Mouse (Mus musculus) heart, adult 2 months (tissue): ENCODE results near the gene Camsap2. TPM values are rescaled to one million over a fixed set of nuclear protein-coding genes. Genes with fewer than 3 reads are reported as not detected.
A peak's percentile ranks its signal among the peaks of the same experiment; 100 is the strongest.

Source experiments
- DNase-seq, 2 experiments: peaks; one replicate each; pipeline ENCODE4 v3.0.0; 2021
- H3K27ac ChIP-seq: fragments of 200-600 bp; 2 replicates; pipeline ENCODE4 v1.8.1; 2022
- H3K27me3 ChIP-seq: fragments of 200-500 bp; 2 replicates; pipeline ENCODE4 v1.6.1; 2012; ENCODE audit warnings: mild to moderate bottlenecking, low read length, inconsistent platforms, mixed read lengths; ENCODE audit not compliant: control insufficient read depth, insufficient read depth
- H3K36me3 ChIP-seq: fragments of 200-500 bp; 2 replicates; pipeline ENCODE4 v1.6.1; 2012; ENCODE audit warnings: low read length, inconsistent platforms; ENCODE audit not compliant: control insufficient read depth, insufficient read depth
- H3K4me1 ChIP-seq: fragments of 200-500 bp; 2 replicates; pipeline ENCODE4 v1.6.1; 2011; ENCODE audit warnings: low read length; ENCODE audit not compliant: control insufficient read depth, insufficient read depth
- H3K4me3 ChIP-seq: fragments of 200-600 bp; 2 replicates; pipeline ENCODE4 v1.8.1; 2022
- H3K79me2 ChIP-seq: fragments of 200-500 bp; replicated peaks from 2 replicates; pipeline ENCODE4 v1.6.1; 2012; ENCODE audit warnings: mild to moderate bottlenecking, inconsistent platforms, low read length, moderate library complexity, mixed read lengths; ENCODE audit not compliant: control insufficient read depth, insufficient read depth
- H3K9ac ChIP-seq: fragments of 200-500 bp; 2 replicates; pipeline ENCODE4 v1.6.1; 2012; ENCODE audit warnings: low read depth, mild to moderate bottlenecking, control low read depth, inconsistent platforms, low read length, mixed read lengths
- CTCF ChIP-seq: fragments of 200-600 bp; IDR thresholded peaks from 2 replicates; pipeline ENCODE4 v1.8.1; 2022; ENCODE audit warnings: antibody characterized with exemption, mild to moderate bottlenecking, moderate library complexity
- EP300 ChIP-seq: fragments of 200-500 bp; IDR thresholded peaks from 2 replicates; pipeline ENCODE4 v1.6.1; 2011; ENCODE audit warnings: low read depth, low read length, control low read depth; ENCODE audit not compliant: insufficient read depth
- POLR2A ChIP-seq: fragments of 200-500 bp; IDR thresholded peaks from 2 replicates; pipeline ENCODE4 v1.6.1; 2011; ENCODE audit warnings: mild to moderate bottlenecking, low read depth, low read length, control low read depth; ENCODE audit not compliant: insufficient read depth
- WGBS: fragments of 180-500 bp; shearing (Covaris S2); methylation state at CpG from one replicate; pipeline ENCODE4 v1.1.7; 2018; 5-methylcytosine and 5-hydroxymethylcytosine counted together
- intact Hi-C: fragments of 180-260 bp; cut with DNase I; formaldehyde crosslinking; loops from one replicate; pipeline ENCODE4 v1.15.1; 2025
- polyA plus RNA-seq: library from polyadenylated mRNA; depleted of rRNA; stranded (reverse); fragments of >200 nt; gene quantifications from 2 replicates; pipeline ENCODE4 v1.2.3, GENCODE M21; 2012
- total RNA-seq, 2 experiments: library from RNA; stranded (reverse); gene quantifications; 2 replicates each; pipeline ENCODE4 v1.2.3; 2021

Camsap2 gene
- total and polyA plus RNA-seq, 3 experiments = 4.3 to 21.3 (median 21.2) TPM

DNA sequence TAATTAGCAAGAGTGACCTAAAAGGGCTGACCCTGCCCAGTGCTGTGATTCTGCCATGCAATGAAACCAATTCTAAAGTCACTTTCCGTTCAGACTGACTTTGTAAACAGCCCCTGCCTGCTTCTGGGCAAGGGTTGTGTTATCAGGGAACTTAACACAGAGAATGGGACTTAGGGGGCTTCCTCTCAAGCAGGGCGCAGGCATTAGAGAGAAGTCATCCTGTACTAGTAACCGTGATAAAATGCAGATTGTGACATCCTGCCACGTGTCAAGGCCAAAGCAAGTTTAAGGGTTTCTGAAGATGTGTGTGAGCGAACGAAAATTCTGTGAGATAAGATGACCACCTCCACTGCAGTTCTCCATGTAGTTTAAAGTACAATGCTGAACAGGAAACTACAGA is 79.8 kb downstream of the Camsap2 start:
- DNase-seq = no peak
- no peak for TF ChIP-seq POLR2A
- WGBS = 30% methylated on average over 6 of the region's 6 CpGs
- intact Hi-C loops = no loop called here
- Histone ChIP-seq H3K36me3 (no peaks in the 10 kb centered on the region), H3K4me3 (no peak overlapping the region), H3K79me2 (no peaks in the 10 kb centered on the region), H3K27ac (no peak overlapping the region), H3K4me1 (no peaks in the 10 kb centered on the region), H3K9ac (no peak overlapping the region), H3K27me3 (no peaks in the 10 kb centered on the region)

DNA sequence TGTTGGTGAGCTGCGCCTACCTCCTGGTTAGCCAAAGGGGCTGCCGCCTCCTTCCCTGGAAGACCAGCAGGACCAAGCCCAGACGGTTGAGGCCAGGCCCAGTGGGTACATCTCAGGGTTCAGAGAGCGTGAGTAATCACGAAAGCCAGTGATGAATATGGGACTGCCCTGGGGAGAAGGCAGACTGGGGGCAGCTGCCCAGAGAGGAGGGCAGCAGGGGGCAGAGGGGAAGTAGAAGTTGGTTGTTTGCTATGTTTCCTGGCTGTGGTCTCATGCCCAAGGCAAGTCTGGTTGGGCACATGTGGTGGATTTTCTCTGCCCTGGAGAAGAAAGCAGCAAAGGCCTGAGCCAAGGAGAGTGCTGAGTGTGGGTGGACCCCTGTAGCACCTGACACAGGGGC is 82.5 kb downstream of the Camsap2 start:
- Histone ChIP-seq H3K27me3 (peaks cover 11% of the 10 kb centered on the region), H3K4me3 (no peak overlapping the region), H3K79me2 (no peaks in the 10 kb centered on the region), H3K27ac (no peak overlapping the region), H3K4me1 (peaks cover 2% of the 10 kb centered on the region; the same call in 1 of the 2 replicates), H3K36me3 (no peaks in the 10 kb centered on the region), H3K9ac (no peak overlapping the region)
- 85% methylated on average over 5 of the region's 5 CpGs for WGBS
- no peak for TF ChIP-seq EP300
- no peak for TF ChIP-seq POLR2A
- no peak for TF ChIP-seq CTCF
- DNase-seq = no peak
- intact Hi-C loops = no loop called here

DNA sequence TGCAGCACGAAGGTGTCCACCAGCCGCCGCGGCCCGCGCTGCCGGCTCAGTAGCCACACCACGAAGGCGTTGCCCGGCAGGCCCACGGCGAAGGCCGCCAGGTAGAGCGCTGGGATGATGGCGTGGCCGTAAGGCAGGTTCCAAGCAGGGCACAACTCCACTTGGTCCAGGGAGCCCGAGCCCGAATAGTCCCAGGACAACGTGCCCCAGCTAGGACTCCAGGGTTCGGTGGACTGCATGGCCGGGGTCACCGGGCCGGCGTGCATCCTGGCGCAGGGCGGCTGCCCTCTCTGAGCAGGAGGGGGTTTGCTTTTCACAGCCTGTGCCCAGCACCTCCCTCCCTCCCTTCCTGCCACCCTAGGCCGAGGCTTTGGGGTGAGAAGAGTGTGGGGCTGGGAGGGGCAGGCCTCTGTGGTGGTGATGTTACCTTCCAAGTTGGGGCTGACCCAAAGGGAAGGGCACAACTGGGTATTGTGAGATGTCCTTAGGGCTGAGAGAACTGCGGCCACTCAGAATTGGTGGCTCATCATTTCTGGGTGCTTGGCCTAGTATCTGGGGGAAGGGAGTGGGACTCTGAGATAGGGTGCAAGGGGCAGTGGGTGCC is 85.2 kb downstream of the Camsap2 start, which contains the start of gene Gpr25:
Gene Gpr25, minus strand, starts transcription at position 239 of the 604 bp plus-strand sequence.
- WGBS = 9% methylated on average over 28 of the region's 28 CpGs
- Histone ChIP-seq H3K4me1 (peaks cover 2% of the 10 kb centered on the region; the same call in 1 of the 2 replicates), H3K9ac (peak within 1 kb of the TSS; percentile 49), H3K27me3 (peaks cover 11% of the 10 kb centered on the region), H3K36me3 (no peaks in the 10 kb centered on the region), H3K4me3 (peak within 1 kb of the TSS; percentile 42), H3K79me2 (no peaks in the 10 kb centered on the region), H3K27ac (no peak within 1 kb of the TSS)
- intact Hi-C loops = no loop called here
- TF ChIP-seq CTCF (no peak), POLR2A (no peak), EP300 (no peak)
- DNase-seq = no peak

DNA sequence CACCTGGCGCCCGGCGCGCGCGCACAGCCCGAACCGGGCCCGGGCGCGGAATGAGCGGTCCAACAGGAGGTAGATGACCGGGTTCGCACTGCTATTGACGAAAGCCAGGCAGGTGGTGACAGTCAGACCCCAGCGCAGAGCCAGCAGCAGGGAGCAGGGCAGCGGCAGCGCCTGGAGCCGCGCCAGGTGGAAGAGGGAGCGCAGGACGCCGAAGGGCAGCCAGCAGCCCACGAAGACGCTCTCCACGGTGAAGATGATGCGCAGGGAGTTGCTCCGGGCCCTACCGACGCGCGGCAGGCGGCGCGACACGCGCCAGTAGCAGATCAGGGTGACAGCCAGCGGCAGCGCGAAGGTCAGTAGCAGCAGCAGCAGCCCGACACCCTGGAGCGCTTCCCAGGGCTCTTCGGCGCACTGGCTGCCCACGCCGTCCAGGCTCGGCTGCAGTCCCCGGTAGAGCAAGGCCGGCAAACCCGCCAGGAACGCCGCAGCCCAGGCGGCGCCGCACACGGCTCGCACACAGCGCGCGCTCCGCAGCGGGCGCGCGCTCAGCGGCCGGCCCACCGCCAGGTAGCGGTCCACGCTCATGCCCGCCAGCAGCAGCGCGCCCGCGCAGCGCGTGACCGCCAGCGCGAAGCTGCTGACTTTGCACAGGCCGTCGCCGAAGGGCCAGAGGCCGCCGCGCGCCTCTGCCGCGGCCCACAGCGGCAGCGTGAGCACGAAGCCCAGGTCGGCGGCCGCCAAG is 85.8 kb downstream of the Camsap2 start:
- intact Hi-C loops = no loop called here
- TF ChIP-seq POLR2A (no peak), EP300 (no peak), CTCF (no peak)
- peak overlapping the region; percentile 42 for H3K4me3 ChIP-seq
- H3K9ac ChIP-seq = peak overlapping the region; percentile 49
- no peaks in the 10 kb centered on the region for H3K79me2 ChIP-seq
- under 1% methylated on average over 94 of the region's 95 CpGs for WGBS
- H3K4me1 ChIP-seq = peaks cover 2% of the 10 kb centered on the region; the same call in 1 of the 2 replicates
- H3K36me3 ChIP-seq = no peaks in the 10 kb centered on the region
- no peak overlapping the region for H3K27ac ChIP-seq
- DNase-seq = peak; percentile 53 to 69
- peaks cover 11% of the 10 kb centered on the region for H3K27me3 ChIP-seq

DNA sequence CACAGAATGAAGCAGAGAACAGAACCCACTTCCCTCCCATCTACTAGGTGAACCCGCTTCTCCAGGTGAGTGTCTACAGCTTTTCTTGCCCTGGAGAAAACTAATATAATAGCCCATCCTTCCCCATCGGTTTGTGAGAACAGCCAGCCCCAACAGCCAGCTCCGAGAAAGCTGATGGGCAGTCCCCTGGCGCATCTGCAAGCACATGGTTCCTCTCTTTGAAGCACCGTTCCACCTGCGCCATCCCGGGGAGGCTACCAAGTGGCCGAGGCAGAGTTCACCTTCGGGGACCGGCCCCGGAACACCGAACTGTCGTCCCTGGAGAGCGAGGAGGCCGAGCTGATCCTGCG is 86.4 kb downstream of the Camsap2 start:
- Histone ChIP-seq H3K27ac (no peak overlapping the region), H3K79me2 (no peaks in the 10 kb centered on the region), H3K4me1 (peaks cover 2% of the 10 kb centered on the region; the same call in 1 of the 2 replicates), H3K4me3 (no peak overlapping the region), H3K36me3 (no peaks in the 10 kb centered on the region), H3K9ac (no peak overlapping the region), H3K27me3 (peaks cover 11% of the 10 kb centered on the region)
- no peak for TF ChIP-seq EP300
- intact Hi-C loops = no loop called here
- 5% methylated on average over 16 of the region's 16 CpGs for WGBS
- DNase-seq = no peak

DNA sequence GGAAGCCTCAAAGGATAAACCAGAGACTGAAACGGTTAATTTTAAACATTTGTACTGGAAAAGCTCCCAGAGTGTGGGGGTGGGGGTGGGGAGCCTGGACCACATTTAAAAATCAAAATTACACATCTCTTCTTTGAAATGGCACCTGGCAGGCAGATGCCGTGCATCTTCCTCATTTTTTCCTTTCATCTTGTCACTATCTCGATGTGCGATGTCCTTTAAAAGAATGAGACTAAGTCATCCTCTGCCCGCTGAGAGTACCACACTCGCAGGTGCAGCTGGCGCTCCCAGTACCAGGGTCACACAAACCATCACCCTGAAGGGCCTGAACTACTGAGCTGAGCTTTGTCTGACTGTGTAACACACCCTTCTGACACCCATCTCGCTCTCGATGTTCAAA is 87.4 kb downstream of the Camsap2 start:
- no peak overlapping the region for H3K4me3 ChIP-seq
- H3K36me3 ChIP-seq = no peaks in the 10 kb centered on the region
- H3K4me1 ChIP-seq = peaks cover 2% of the 10 kb centered on the region; the same call in 1 of the 2 replicates
- intact Hi-C loops = no loop called here
- H3K27me3 ChIP-seq = peaks cover 11% of the 10 kb centered on the region
- DNase-seq = no peak
- no peaks in the 10 kb centered on the region for H3K79me2 ChIP-seq
- 67% methylated on average over 9 of the region's 9 CpGs for WGBS
- TF ChIP-seq EP300 = no peak
- no peak for TF ChIP-seq CTCF
- no peak for TF ChIP-seq POLR2A
- H3K27ac ChIP-seq = no peak overlapping the region
- no peak overlapping the region for H3K9ac ChIP-seq
